Comparison of ENCODE assay signal across 8 mouse cellular contexts in genomic region chr5:28070828-28071455, GRCm38 (mm10). TPM values are rescaled to one million over a fixed set of nuclear protein-coding genes. Genes with fewer than 3 reads are reported as not detected.
DNase-seq lines count a peak whose midpoint lies in the region; ATAC-seq lines count a peak whose summit lies in the region.

Gene Insig1 (plus strand): TSS chr5:28071363.

- intact Hi-C loops in gastrocnemius, postnatal 14 days (cut with DNase I; ENCODE audit: low total_unique reads), result no loop called here
- intact Hi-C loops in left cerebral cortex, postnatal 10 days (cut with DNase I), result loop anchor here (2.0 to 10.0 kb wide), 2 partner anchors 226 to 280 kb away; partner anchors contain the start of genes Htr5a and Paxip1

- DNase-seq in adipocyte (ENCODE audit: low spot score), result peak; percentile 96
- DNase-seq in embryo, embryonic 10 days (ENCODE audit: low spot score), result peak; percentile 97
- peak; percentile 99 for DNase-seq in gastrocnemius, postnatal 14 days
- DNase-seq in left cerebral cortex, postnatal 10 days (ENCODE audit: extremely low spot score in 1 of 2, low spot score in 2 of 2), result peak; percentile 98 to 99
- DNase-seq in right cerebral cortex, postnatal 25 days, result peak; percentile 100
- peak; percentile 99 for DNase-seq in urinary bladder, postnatal 4 days (ENCODE audit: low spot score in 2 of 2)

- ATAC-seq in inflammation-experienced regulatory T-cells, adult 6 months, result peak; percentile 77
- peak; percentile 82 for ATAC-seq in megakaryocyte-erythroid progenitor cell, adult 5-6 weeks (replicated peaks; ENCODE audit: low FRiP score, low TSS enrichment, poor library complexity, severe bottlenecking)

RNA-seq across cellular contexts. Expression of gene Insig1, which starts in this region (rescaled TPM):
- 10 to 100 TPM in 1 of 2 experiments, 1 to 10 TPM in 1; 9.1 to 13.9 TPM for total RNA-seq in gastrocnemius, postnatal 14 days (2021)
- polyA plus RNA-seq in inflammation-experienced regulatory T-cells, adult 6 months (2017; shearing (Covaris generic)), result 10 to 100 TPM; 22.3 to 43.4 (median 26.7) TPM
- total RNA-seq in left cerebral cortex, postnatal 10 days (2021), result 100 to 1,000 TPM in 1 of 2 experiments, 10 to 100 TPM in 1; 88.0 to 102 TPM
- total RNA-seq in megakaryocyte-erythroid progenitor cell, adult 5-6 weeks (2014; fragmentation: Nextera tagmentation), result 11.1 and 17.1 TPM in 2 replicates
- total RNA-seq in megakaryocyte-erythroid progenitor cell, adult 5-6 weeks (2017), result 24.4 and 38.2 TPM in 2 replicates

Comparison
In these comparisons a context has a peak if more than half of its experiments do, and no peak if none do; other contexts are left out.
1. Peak in every context shown above with its lines: DNase-seq and ATAC-seq.